Mouse (Mus musculus) lung, adult 2 months (tissue): ENCODE measurements around the gene Frmpd2. TPM values are rescaled to one million over a fixed set of nuclear protein-coding genes. Genes with fewer than 3 reads are reported as not detected.

Source experiments
- DNase-seq: peaks from one replicate; pipeline ENCODE4 v3.0.0; 2022
- H3K4me1 ChIP-seq: fragments of 200-500 bp; 2 replicates; pipeline ENCODE4 v1.6.1; 2011; ENCODE audit warnings: low read length; ENCODE audit not compliant: control insufficient read depth, insufficient read depth
- H3K4me3 ChIP-seq: fragments of 200-500 bp; replicated peaks from 2 replicates; pipeline ENCODE3; 2011; ENCODE audit warnings: low read depth, mild to moderate bottlenecking, control low read depth, low read length; ENCODE audit errors: extremely low read depth
- CTCF ChIP-seq: fragments of 200-500 bp; IDR thresholded peaks from 2 replicates; pipeline ENCODE4 v1.5.1; 2011; ENCODE audit warnings: mild to moderate bottlenecking, low read length, control low read depth; ENCODE audit not compliant: insufficient read depth
- POLR2A ChIP-seq: fragments of 200-500 bp; IDR thresholded peaks from 2 replicates; pipeline ENCODE4 v1.6.1; 2011; ENCODE audit warnings: low read depth, mild to moderate bottlenecking, control low read depth, low read length, borderline replicate concordance; ENCODE audit errors: extremely low read depth
- WGBS: fragments of 180-500 bp; shearing (Covaris S2); methylation state at CpG from one replicate; pipeline ENCODE4 v1.1.7; 2018; 5-methylcytosine and 5-hydroxymethylcytosine counted together
- polyA plus RNA-seq: library from polyadenylated mRNA; depleted of rRNA; stranded (reverse); fragments of >200 nt; gene quantifications from 2 replicates; pipeline ENCODE4 v1.2.3, GENCODE M21; 2012; rRNA removed

The Frmpd2 gene
- polyA plus RNA-seq, 1 experiment, result 3.1 TPM

DNA sequence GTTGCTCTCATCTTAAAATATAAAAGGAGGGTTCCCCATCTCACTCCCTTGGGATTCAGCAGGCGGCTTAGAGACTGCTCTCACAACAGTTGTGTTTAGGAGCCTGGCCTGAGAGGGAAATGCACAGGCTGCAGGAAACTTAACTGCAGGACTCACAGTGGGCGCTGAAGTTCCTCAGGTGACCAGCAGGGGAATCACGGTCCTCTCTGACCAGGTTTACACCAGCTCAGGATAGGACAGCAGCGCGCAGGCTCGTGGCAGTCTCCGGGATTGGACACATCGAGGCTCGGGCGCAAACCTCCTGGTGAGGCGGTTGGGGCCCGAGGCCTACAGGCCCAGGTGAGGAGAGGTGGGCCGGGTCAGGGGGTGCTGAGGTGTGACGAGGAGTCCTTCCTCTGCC lies 117.5 kb downstream of the Frmpd2 start, which contains the start of gene Ptpn20:
TSS of gene Ptpn20 (plus strand) at position 257 of the 400 bp plus-strand sequence.
- H3K4me1 ChIP-seq, result no peaks in the 10 kb centered on the region
- no peak within 1 kb of the TSS for H3K4me3 ChIP-seq
- WGBS, result 62% methylated on average over 14 of the region's 14 CpGs
- no peak for DNase-seq
- TF ChIP-seq CTCF (0 out of 2 replicates have a peak, but pooled peaks have one; percentile 3), POLR2A (no peak)

DNA sequence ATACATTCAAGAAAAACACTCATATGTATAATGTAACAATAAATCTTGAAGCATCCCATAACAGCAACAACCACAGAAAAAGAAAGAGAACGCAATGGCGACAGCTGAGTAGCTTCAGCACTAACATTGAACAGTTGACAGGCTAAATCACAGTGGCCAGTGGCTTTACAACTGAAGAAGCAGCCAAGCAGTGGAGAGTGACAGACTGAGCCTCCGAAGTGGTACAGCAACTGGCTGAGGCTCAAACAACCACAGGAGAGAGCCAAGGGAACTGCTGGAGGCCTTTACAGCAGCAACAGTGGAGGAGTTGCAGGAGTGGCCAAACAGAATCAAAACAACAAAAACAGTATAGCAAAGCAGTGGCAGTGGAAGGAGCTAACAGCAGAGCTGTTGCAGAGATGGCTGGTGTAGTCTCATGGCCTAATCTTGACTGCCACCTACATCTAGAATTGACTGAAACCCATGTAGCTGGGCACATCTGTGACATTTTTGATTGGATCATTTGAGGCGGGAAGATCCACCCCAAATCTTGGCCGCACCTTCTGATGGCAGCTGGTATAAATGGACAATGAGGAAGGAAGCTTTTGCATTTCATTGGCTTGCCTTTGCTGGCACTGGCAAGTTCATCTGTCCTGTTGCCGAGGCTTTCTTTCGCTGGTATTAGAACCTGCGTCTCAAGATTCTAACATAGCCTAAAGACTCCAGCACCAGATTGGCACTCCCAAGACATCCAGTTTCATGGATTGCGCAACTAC lies 127.1 kb downstream of the Frmpd2 start:
- WGBS, result 84% methylated on average over 9 of the region's 9 CpGs
- no peak for TF ChIP-seq CTCF
- no peak for TF ChIP-seq POLR2A
- DNase-seq, result no peak

DNA sequence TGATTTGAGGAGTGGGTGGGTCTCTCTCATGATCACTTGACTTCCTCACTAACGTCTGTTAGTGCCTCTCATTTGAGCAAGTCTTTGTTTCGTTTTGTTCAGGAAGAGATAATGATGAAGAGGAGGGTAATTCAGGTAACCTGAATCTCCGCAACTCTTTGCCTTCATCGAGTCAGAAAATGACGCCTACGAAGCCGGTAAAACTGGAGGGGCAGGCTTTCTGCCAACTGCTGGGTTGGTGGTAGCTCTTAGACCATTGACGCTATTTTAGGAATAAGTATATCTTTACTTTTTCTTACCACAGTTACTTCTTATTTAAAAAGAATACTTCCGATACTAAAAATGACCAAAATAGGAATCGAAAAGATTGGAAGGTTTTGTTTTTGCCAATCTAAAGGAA lies 135.9 kb downstream of the Frmpd2 start:
- no peak for DNase-seq
- Histone ChIP-seq H3K4me3 (no peak overlapping the region), H3K4me1 (no peaks in the 10 kb centered on the region)
- TF ChIP-seq CTCF, result no peak
- TF ChIP-seq POLR2A, result no peak
- WGBS, result 72% methylated on average over 10 of the region's 10 CpGs

More for the DNA sequence above, 127.1 kb downstream of the Frmpd2 start:
- H3K4me3 ChIP-seq, result no peak overlapping the region
- no peaks in the 10 kb centered on the region for H3K4me1 ChIP-seq

Other genes starting within 250 kb of the Frmpd2 start
- 9.2 and 10.8 TPM in 2 replicates for gene Mapk8, start 24.5 kb upstream of the Frmpd2 start, polyA plus RNA-seq
- 0.11 and 0.26 TPM in 2 replicates for gene Ptpn20, start 117.5 kb downstream of the Frmpd2 start, polyA plus RNA-seq